Mouse (Mus musculus) brain, embryonic 14.5 days (tissue): ENCODE results near the gene Pclaf. TPM values are rescaled to one million over a fixed set of nuclear protein-coding genes. Genes with fewer than 3 reads are reported as not detected.

Experiments used
- DNase-seq: peaks from one replicate; pipeline ENCODE4 v3.0.0-alpha.2; 2011; ENCODE audit warnings: low read depth
- CTCF ChIP-seq: fragments of 200-500 bp; IDR thresholded peaks from 2 replicates; pipeline ENCODE4 v1.5.1; 2012; ENCODE audit warnings: inconsistent platforms, mild to moderate bottlenecking, moderate library complexity, borderline replicate concordance; ENCODE audit not compliant: insufficient read depth, insufficient read length; ENCODE audit errors: extremely low read depth
- POLR2A ChIP-seq: fragments of 200-500 bp; IDR thresholded peaks from 2 replicates; pipeline ENCODE4 v1.6.1; 2012; ENCODE audit warnings: mild to moderate bottlenecking, inconsistent platforms, borderline replicate concordance; ENCODE audit not compliant: poor library complexity, insufficient read depth, insufficient read length, severe bottlenecking; ENCODE audit errors: extremely low read depth
- polyA plus RNA-seq: library from polyadenylated mRNA; depleted of rRNA; stranded (reverse); fragments of >200 nt; gene quantifications from 2 replicates; pipeline ENCODE4 v1.2.3, GENCODE M21; 2012; rRNA removed

The Pclaf gene
- 27.5 and 37.6 TPM in 2 replicates for polyA plus RNA-seq

GRCm38 (mm10) chr9:65890143-65890628 lies at the start of gene Pclaf:
Gene Pclaf, plus strand, starts transcription at chr9:65890237.
- peak; percentile 95 for DNase-seq
- TF ChIP-seq CTCF, result no peak
- no peak for TF ChIP-seq POLR2A

- peak; percentile 73 for DNase-seq
- TF ChIP-seq POLR2A (no peak), CTCF (peak; percentile 8; the same call in 1 of the 2 replicates)
Measured at GRCm38 (mm10) chr9:65844421-65845165, 45.4 kb upstream of the Pclaf start.

GRCm38 (mm10) chr9:65848154-65848553 lies 41.9 kb upstream of the Pclaf start:
- DNase-seq, result peak; percentile 47

GRCm38 (mm10) chr9:65850203-65850602 lies 39.8 kb upstream of the Pclaf start:
- no peak for TF ChIP-seq POLR2A
- 0 out of 2 replicates have a peak, but pooled peaks have one; percentile 9 for TF ChIP-seq CTCF
- peak; percentile 63 for DNase-seq

More at GRCm38 (mm10) chr9:65848154-65848553, 41.9 kb upstream of the Pclaf start:
- TF ChIP-seq POLR2A (no peak), CTCF (no peak)

- DNase-seq, result peak; percentile 15
- TF ChIP-seq CTCF (no peak), POLR2A (no peak)
Measured at GRCm38 (mm10) chr9:65859656-65860055, 30.4 kb upstream of the Pclaf start.

GRCm38 (mm10) chr9:65884564-65885315 lies 5.3 kb upstream of the Pclaf start:
- peak; percentile 96 for DNase-seq
- TF ChIP-seq CTCF, result peak; percentile 17; the same call in 1 of the 2 replicates
- peak; percentile 41; the same call in 1 of the 2 replicates for TF ChIP-seq POLR2A

- peak; percentile 28 for DNase-seq
- TF ChIP-seq POLR2A, result no peak
- no peak for TF ChIP-seq CTCF
Measured at GRCm38 (mm10) chr9:65891126-65891525, 1.1 kb downstream of the Pclaf start.

- DNase-seq, result no peak
- no peak for TF ChIP-seq CTCF
- no peak for TF ChIP-seq POLR2A
Measured at GRCm38 (mm10) chr9:65896977-65897376, 6.9 kb downstream of the Pclaf start.

- TF ChIP-seq POLR2A (no peak), CTCF (no peak)
- no peak for DNase-seq
Measured at GRCm38 (mm10) chr9:65902879-65903278, 12.8 kb downstream of the Pclaf start.

- DNase-seq, result no peak
- no peak for TF ChIP-seq POLR2A
- TF ChIP-seq CTCF, result no peak
Measured at GRCm38 (mm10) chr9:65903419-65903818, 13.4 kb downstream of the Pclaf start.

- peak; percentile 29; the same call in 1 of the 2 replicates for TF ChIP-seq CTCF
- no peak; the same call in 1 of the 2 replicates for TF ChIP-seq POLR2A
- peak; percentile 100 for DNase-seq
Measured at GRCm38 (mm10) chr9:65908394-65909300, 18.6 kb downstream of the Pclaf start, which contains the start of the genes Trip4 and Csnk1g1. Gene Trip4, minus strand, starts transcription at chr9:65908794. Gene Csnk1g1, plus strand, starts transcription at chr9:65908924.
